In genomic region chr15:37042559-37042958, GRCm38 (mm10) we compare ENCODE assay signal across 8 mouse cellular contexts. TPM values are rescaled to one million over a fixed set of nuclear protein-coding genes. Genes with fewer than 3 reads are reported as not detected.
A peak's percentile ranks its signal among the peaks of the same experiment; 100 is the strongest.
DNase-seq lines count a peak whose midpoint lies in the region; ATAC-seq and TF ChIP-seq lines count a peak whose summit lies in the region.

No protein-coding gene starts in this region.

- no peak overlapping the region for H3K27ac ChIP-seq in embryonic facial prominence, embryonic 13.5 days
- H3K27ac ChIP-seq in hindbrain, embryonic 16.5 days (ENCODE audit: low read depth, low read length): 0 out of 2 replicates have a peak overlapping the region, but pooled peaks have one; percentile 39
- no peak overlapping the region for H3K27ac ChIP-seq in kidney, adult 2 months (ENCODE audit: insufficient read depth, low read depth, low read length)

- H3K9ac ChIP-seq in embryonic facial prominence, embryonic 13.5 days: peak overlapping the region; percentile 21; the same call in 1 of the 2 replicates
- H3K9ac ChIP-seq in hindbrain, embryonic 16.5 days (ENCODE audit: low read depth, low read length): peak overlapping the region; percentile 35; the same call in 1 of the 2 replicates

- H3K4me2 ChIP-seq in embryonic facial prominence, embryonic 13.5 days: no peak overlapping the region
- no peak overlapping the region; the same call in 1 of the 2 replicates for H3K4me2 ChIP-seq in hindbrain, embryonic 16.5 days (ENCODE audit: low read length)

- 27% methylated on average over 5 of the region's 5 CpGs for WGBS in embryonic facial prominence, embryonic 13.5 days
- WGBS in hindbrain, embryonic 16.5 days: 28% methylated on average over 5 of the region's 5 CpGs
- WGBS in kidney, adult 2 months: 33% methylated on average over 5 of the region's 5 CpGs

- TF ChIP-seq CTCF in kidney, adult 2 months (conservative IDR thresholded peaks at IDR 0.05; ENCODE audit: insufficient read depth, insufficient read length, low read depth, low read length): no peak

- no peaks in the 10 kb centered on the region for H3K9me3 ChIP-seq in embryonic facial prominence, embryonic 13.5 days
- no peaks in the 10 kb centered on the region for H3K9me3 ChIP-seq in hindbrain, embryonic 16.5 days (ENCODE audit: control insufficient read depth, low read length)

- peak; percentile 94 for DNase-seq in heart, adult 11 months
- DNase-seq in heart, adult 8-10 months (ENCODE audit: low spot score): no peak
- peak; percentile 7 for DNase-seq in ovary, postnatal 14 days (ENCODE audit: low spot score)
- DNase-seq in spleen, postnatal 36 days (ENCODE audit: low spot score in 2 of 2): no peak
- no peak for DNase-seq in gastrocnemius, postnatal 25 days
- DNase-seq in kidney, adult 2 months: no peak

- H3K4me1 ChIP-seq in embryonic facial prominence, embryonic 13.5 days: peaks cover 8% of the 10 kb centered on the region; the same call in 1 of the 2 replicates
- H3K4me1 ChIP-seq in hindbrain, embryonic 16.5 days (ENCODE audit: control insufficient read depth, insufficient read depth, low read depth, low read length): peaks cover 6% of the 10 kb centered on the region; the same call in 1 of the 2 replicates
- H3K4me1 ChIP-seq in kidney, adult 2 months (ENCODE audit: control insufficient read depth, insufficient read depth, low read length): 0 out of 2 replicates have a peak, but pooled peaks cover 4% of the 10 kb centered on the region

- no peaks in the 10 kb centered on the region for H3K36me3 ChIP-seq in embryonic facial prominence, embryonic 13.5 days
- no peaks in the 10 kb centered on the region for H3K36me3 ChIP-seq in hindbrain, embryonic 16.5 days (ENCODE audit: control insufficient read depth, insufficient read depth, low read length)
- H3K36me3 ChIP-seq in kidney, adult 2 months (ENCODE audit: control insufficient read depth, insufficient read depth, low read length): no peaks in the 10 kb centered on the region

- H3K4me3 ChIP-seq in embryonic facial prominence, embryonic 13.5 days: no peak overlapping the region
- H3K4me3 ChIP-seq in hindbrain, embryonic 16.5 days (ENCODE audit: low read length): no peak overlapping the region
- H3K4me3 ChIP-seq in kidney, adult 2 months (ENCODE audit: insufficient read depth, low read depth, low read length): no peak overlapping the region

- no peaks in the 10 kb centered on the region for H3K27me3 ChIP-seq in embryonic facial prominence, embryonic 13.5 days
- no peaks in the 10 kb centered on the region for H3K27me3 ChIP-seq in hindbrain, embryonic 16.5 days (replicated peaks; ENCODE audit: control insufficient read depth, insufficient read depth, low read length)
- H3K27me3 ChIP-seq in kidney, adult 2 months (replicated peaks; ENCODE audit: control insufficient read depth, insufficient read depth, low read length): no peaks in the 10 kb centered on the region

- no peak for TF ChIP-seq POLR2A in kidney, adult 2 months (IDR thresholded peaks at IDR 0.05; ENCODE audit: low read depth, low read length)

- no peak for ATAC-seq in embryonic facial prominence, embryonic 13.5 days (ENCODE audit: insufficient number of reproducible peaks, insufficient read depth, low FRiP score, low TSS enrichment, low read depth)
- ATAC-seq in hindbrain, embryonic 16.5 days: peak; percentile 58

RNA-seq across cellular contexts. Expression of gene Zfp706, which starts 35.0 kb away (rescaled TPM):
- total RNA-seq in heart, adult 8-10 months (2022): 100 to 1,000 TPM; 214 to 231 (median 227) TPM
- polyA plus RNA-seq in embryonic facial prominence, embryonic 13.5 days (2015; fragmentation: Nextera tagmentation; extraction: Ambion mirVana): 439 and 449 TPM in 2 replicates
- polyA plus RNA-seq in hindbrain, embryonic 16.5 days (2015; fragmentation: Nextera tagmentation; extraction: Ambion mirVana): 433 and 435 TPM in 2 replicates
- 100 to 1,000 TPM; 124 to 125 TPM for total RNA-seq in gastrocnemius, postnatal 25 days (2021)
- 63.1 and 82.2 TPM in 2 replicates for polyA plus RNA-seq in kidney, adult 2 months (2012; rRNA removed)

Comparison
In these comparisons a context has a peak if more than half of its experiments do, and no peak if none do; other contexts are left out.
1. DNase-seq: peak in heart, adult 11 months (single experiment) and ovary, postnatal 14 days (single experiment); none in heart, adult 8-10 months (single experiment), spleen, postnatal 36 days (0 of 2), gastrocnemius, postnatal 25 days (single experiment) and kidney, adult 2 months (single experiment).